Mouse (Mus musculus): ENCODE results near the gene Glis1. TPM values are rescaled to one million over a fixed set of nuclear protein-coding genes. Genes with fewer than 3 reads are reported as not detected.
A peak's percentile ranks its signal among the peaks of the same experiment; 100 is the strongest.

Glis1 gene
- polyA plus RNA-seq, 1 experiment from 2014 or later, result 5.5 TPM

DNA sequence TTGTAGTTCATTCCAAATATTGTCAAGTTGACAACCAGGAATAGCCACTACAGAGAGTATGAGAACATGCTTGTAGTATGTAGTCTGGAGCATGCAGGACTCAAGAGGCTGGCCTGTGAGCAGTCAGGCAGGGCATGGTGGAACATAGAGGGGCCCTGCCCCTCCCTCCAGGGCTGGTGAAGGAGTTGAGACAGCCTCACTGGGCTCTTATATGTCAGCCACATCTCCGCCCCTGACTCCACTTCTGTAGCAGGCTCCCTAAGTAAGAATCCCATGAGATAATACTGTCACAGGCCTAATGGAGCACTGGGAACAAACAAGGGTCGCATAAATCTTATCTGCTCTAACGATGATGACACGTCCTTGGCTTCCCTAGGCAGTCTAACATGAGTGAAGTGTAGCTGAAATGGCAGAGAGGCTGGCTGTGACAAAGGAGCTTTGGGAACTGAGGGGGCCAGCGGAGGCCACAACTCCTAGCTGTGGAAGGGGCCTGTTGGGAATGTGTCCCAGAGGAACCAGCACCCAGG lies 214.6 kb downstream of the Glis1 start:
- WGBS, result 57% methylated on average over 5 of the region's 5 CpGs
- DNase-seq (ENCODE audit: low spot score), result no peak

DNA sequence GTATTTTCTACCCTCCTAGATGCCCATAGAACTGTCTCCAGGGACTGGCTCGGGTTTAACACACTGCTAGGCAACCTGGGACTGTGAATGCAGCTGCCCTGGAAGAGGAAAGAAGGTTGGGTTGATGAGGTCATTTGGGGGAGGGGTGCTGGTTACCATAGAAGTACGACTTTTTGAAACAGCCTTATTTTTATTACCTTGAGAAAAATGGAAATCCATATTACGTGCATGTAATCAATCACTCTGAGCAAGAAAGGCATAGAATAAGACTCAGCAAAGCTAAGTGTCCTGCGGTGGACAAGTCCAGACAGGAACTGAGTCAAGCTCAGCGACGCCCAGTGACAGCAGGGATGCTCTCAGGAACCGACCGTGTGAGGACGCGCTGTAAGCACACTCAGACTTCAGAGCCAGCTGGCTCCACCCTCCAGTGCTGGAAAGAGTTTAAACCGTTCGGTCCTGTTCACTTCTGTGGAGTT lies 216.7 kb downstream of the Glis1 start:
- no peak for DNase-seq (ENCODE audit: low spot score)
- Histone ChIP-seq H3K27ac (no peak overlapping the region), H3K9ac (ENCODE audit: low read depth, low read length) (no peak overlapping the region), H3K9me3 (replicated peaks; ENCODE audit: low read length) (no peaks in the 10 kb centered on the region), H3K4me1 (replicated peaks; ENCODE audit: insufficient read depth, low read length) (no peaks in the 10 kb centered on the region), H3K4me2 (ENCODE audit: low read length) (no peak overlapping the region), H3K36me3 (ENCODE audit: insufficient read depth, low read length) (no peaks in the 10 kb centered on the region), H3K27me3 (ENCODE audit: insufficient read depth, low read length) (no peaks in the 10 kb centered on the region), H3K4me3 (replicated peaks; ENCODE audit: low read depth, low read length) (no peak overlapping the region)
- 35% methylated on average over 12 of the region's 12 CpGs for WGBS
- TF ChIP-seq CTCF (IDR thresholded peaks at IDR 0.05; ENCODE audit: low read depth), result no peak
- ATAC-seq (replicated peaks; ENCODE audit: low FRiP score, low read depth), result no peak

More for the DNA sequence above, 214.6 kb downstream of the Glis1 start:
- Histone ChIP-seq H3K4me3 (replicated peaks; ENCODE audit: low read depth, low read length) (no peak overlapping the region), H3K27ac (no peak overlapping the region), H3K27me3 (ENCODE audit: insufficient read depth, low read length) (no peaks in the 10 kb centered on the region), H3K9me3 (replicated peaks; ENCODE audit: low read length) (no peaks in the 10 kb centered on the region), H3K36me3 (ENCODE audit: insufficient read depth, low read length) (no peaks in the 10 kb centered on the region), H3K4me1 (replicated peaks; ENCODE audit: insufficient read depth, low read length) (no peaks in the 10 kb centered on the region), H3K9ac (ENCODE audit: low read depth, low read length) (no peak overlapping the region), H3K4me2 (ENCODE audit: low read length) (no peak overlapping the region)
- no peak for TF ChIP-seq CTCF (IDR thresholded peaks at IDR 0.05; ENCODE audit: low read depth)
- ATAC-seq (replicated peaks; ENCODE audit: low FRiP score, low read depth), result no peak

DNA sequence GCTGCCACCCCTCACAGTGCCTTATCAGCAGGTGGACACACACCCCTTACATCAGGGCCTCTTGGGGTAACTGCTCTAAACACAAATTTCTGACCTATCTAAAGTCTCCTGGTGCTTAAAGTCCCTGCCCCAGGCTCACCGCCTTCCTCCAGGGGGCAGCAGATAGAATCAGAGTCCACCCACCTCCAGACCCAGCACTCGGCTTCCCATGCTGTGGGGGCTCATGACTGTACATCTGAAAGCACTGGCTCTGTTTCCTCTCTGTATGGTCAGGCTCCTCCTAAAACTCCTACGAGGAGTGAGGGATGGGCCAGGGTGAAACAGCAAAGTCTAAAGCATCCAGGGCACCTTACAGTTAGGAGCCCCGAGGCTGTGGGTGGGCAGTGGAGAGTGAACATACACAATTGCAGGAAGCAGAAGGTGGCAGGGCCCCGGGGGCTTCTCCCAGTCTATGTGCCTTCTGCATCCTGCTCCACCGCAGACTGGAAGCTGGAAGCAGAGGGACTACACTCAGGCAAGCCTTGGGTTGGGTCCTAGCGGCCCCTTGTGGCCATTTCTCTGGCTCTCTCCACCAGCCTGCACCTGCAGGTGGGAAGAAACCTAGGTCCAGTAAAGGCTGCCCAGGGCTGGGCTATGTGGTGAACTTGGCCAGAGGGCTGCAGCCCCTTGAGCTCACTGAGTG lies 218.3 kb downstream of the Glis1 start:
- DNase-seq (ENCODE audit: low spot score) (peak; percentile 88), ATAC-seq (replicated peaks; ENCODE audit: low FRiP score, low read depth) (peak; percentile 74)
- no peak overlapping the region for H3K4me3 ChIP-seq (replicated peaks; ENCODE audit: low read depth, low read length)
- peak; percentile 88 for TF ChIP-seq CTCF (IDR thresholded peaks at IDR 0.05; ENCODE audit: low read depth)
- H3K27me3 ChIP-seq (ENCODE audit: insufficient read depth, low read length), result no peaks in the 10 kb centered on the region
- no peak overlapping the region for H3K9ac ChIP-seq (ENCODE audit: low read depth, low read length)
- no peaks in the 10 kb centered on the region for H3K4me1 ChIP-seq (replicated peaks; ENCODE audit: insufficient read depth, low read length)
- H3K9me3 ChIP-seq (replicated peaks; ENCODE audit: low read length), result no peaks in the 10 kb centered on the region
- H3K4me2 ChIP-seq (ENCODE audit: low read length), result no peak overlapping the region
- H3K27ac ChIP-seq, result no peak overlapping the region
- 10% methylated on average over 7 of the region's 7 CpGs for WGBS
- no peaks in the 10 kb centered on the region for H3K36me3 ChIP-seq (ENCODE audit: insufficient read depth, low read length)

DNA sequence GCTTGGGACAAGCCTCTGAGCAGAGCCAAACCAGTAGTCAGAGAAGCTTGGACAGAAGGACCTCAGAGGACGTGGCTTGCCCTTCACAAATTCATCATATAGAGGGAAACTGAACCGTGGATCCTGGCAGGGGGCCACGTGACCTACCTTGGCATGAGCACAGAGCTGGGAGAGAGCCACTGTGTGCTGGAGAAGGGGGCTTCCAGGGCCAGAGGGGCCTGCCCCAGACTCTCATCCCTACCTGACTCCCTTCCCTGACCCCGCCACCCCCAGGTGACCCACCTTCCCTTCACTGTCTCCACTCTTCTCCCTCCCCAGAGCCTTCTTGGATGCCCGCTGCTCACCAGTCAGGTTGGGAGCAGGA lies 218.9 kb downstream of the Glis1 start:
- Histone ChIP-seq H3K36me3 (ENCODE audit: insufficient read depth, low read length) (no peaks in the 10 kb centered on the region), H3K4me3 (replicated peaks; ENCODE audit: low read depth, low read length) (no peak overlapping the region), H3K27me3 (ENCODE audit: insufficient read depth, low read length) (no peaks in the 10 kb centered on the region), H3K27ac (no peak overlapping the region), H3K9ac (ENCODE audit: low read depth, low read length) (no peak overlapping the region), H3K4me2 (ENCODE audit: low read length) (no peak overlapping the region), H3K9me3 (replicated peaks; ENCODE audit: low read length) (no peaks in the 10 kb centered on the region), H3K4me1 (replicated peaks; ENCODE audit: insufficient read depth, low read length) (no peaks in the 10 kb centered on the region)
- ATAC-seq (replicated peaks; ENCODE audit: low FRiP score, low read depth) (no peak), DNase-seq (ENCODE audit: low spot score) (no peak)
- WGBS, result 65% methylated on average over 5 of the region's 5 CpGs
- TF ChIP-seq CTCF (IDR thresholded peaks at IDR 0.05; ENCODE audit: low read depth), result no peak

DNA sequence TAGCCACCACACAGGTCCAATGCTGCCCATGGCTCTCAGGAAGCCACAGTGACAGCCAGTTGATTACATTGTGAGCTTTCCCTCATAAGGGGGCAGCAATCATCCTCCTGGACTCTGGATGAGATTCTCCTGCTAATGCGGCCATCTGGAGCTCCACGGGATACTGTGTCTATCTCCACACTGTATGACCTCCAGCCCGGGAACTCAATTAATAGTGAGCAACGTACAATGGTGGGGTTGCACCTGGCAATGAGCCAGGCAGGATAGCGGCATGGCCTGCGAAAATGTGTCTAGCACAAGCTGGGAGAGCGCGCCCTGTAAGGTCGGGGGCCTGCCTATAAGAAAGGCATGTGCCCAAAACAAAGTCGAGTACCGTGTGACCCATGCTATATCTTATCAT lies 226.3 kb downstream of the Glis1 start:
- DNase-seq (ENCODE audit: low spot score) (no peak), ATAC-seq (replicated peaks; ENCODE audit: low FRiP score, low read depth) (no peak)
- no peak overlapping the region for H3K4me2 ChIP-seq (ENCODE audit: low read length)
- no peak overlapping the region for H3K27ac ChIP-seq
- WGBS, result 89% methylated on average over 11 of the region's 11 CpGs
- H3K27me3 ChIP-seq (ENCODE audit: insufficient read depth, low read length), result no peaks in the 10 kb centered on the region
- H3K36me3 ChIP-seq (ENCODE audit: insufficient read depth, low read length), result no peaks in the 10 kb centered on the region
- H3K9ac ChIP-seq (ENCODE audit: low read depth, low read length), result no peak overlapping the region
- no peak overlapping the region for H3K4me3 ChIP-seq (replicated peaks; ENCODE audit: low read depth, low read length)
- TF ChIP-seq CTCF (IDR thresholded peaks at IDR 0.05; ENCODE audit: low read depth), result no peak
- H3K4me1 ChIP-seq (replicated peaks; ENCODE audit: insufficient read depth, low read length), result no peaks in the 10 kb centered on the region
- no peaks in the 10 kb centered on the region for H3K9me3 ChIP-seq (replicated peaks; ENCODE audit: low read length)

DNA sequence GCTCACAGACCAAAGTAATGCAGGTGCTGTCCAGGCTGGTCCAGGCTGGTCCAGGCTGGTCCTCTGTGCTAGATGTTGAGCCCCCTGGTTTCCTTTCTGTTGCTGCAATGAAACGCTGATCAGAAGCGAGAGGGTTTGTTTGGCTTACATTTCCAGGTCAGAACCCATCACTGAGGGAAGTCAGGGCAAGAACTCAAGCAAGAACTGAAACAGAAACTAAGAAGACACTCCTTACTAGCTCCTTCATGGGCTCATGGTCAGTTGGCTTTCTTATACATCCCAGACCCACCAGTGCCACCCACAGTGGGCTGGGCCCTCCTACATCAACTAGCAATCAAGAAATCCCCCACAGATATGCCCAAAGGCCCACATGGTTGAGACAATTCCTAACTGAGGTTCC lies 234.1 kb downstream of the Glis1 start:
- H3K4me1 ChIP-seq (replicated peaks; ENCODE audit: insufficient read depth, low read length), result no peaks in the 10 kb centered on the region
- ATAC-seq (replicated peaks; ENCODE audit: low FRiP score, low read depth) (no peak), DNase-seq (ENCODE audit: low spot score) (no peak)
- no peaks in the 10 kb centered on the region for H3K9me3 ChIP-seq (replicated peaks; ENCODE audit: low read length)
- no peaks in the 10 kb centered on the region for H3K36me3 ChIP-seq (ENCODE audit: insufficient read depth, low read length)
- WGBS, result 90% methylated on average over 2 of the region's 2 CpGs
- H3K27me3 ChIP-seq (ENCODE audit: insufficient read depth, low read length), result peaks cover 6% of the 10 kb centered on the region; the same call in 1 of the 2 replicates
- H3K27ac ChIP-seq, result no peak overlapping the region
- no peak overlapping the region for H3K9ac ChIP-seq (ENCODE audit: low read depth, low read length)
- H3K4me3 ChIP-seq (replicated peaks; ENCODE audit: low read depth, low read length), result no peak overlapping the region
- H3K4me2 ChIP-seq (ENCODE audit: low read length), result no peak overlapping the region
- TF ChIP-seq CTCF (IDR thresholded peaks at IDR 0.05; ENCODE audit: low read depth), result no peak
